Mouse (Mus musculus) cortical plate, adult 2 months (tissue): ENCODE data around the gene Recql. TPM values are rescaled to one million over a fixed set of nuclear protein-coding genes. Genes with fewer than 3 reads are reported as not detected.

Source experiments
- H3K27ac ChIP-seq: fragments of 200-500 bp; 2 replicates; pipeline ENCODE4 v1.5.1; 2012; ENCODE audit warnings: low read length, control low read depth, inconsistent platforms; ENCODE audit not compliant: insufficient read depth
- H3K4me1 ChIP-seq: fragments of 200-500 bp; 2 replicates; pipeline ENCODE4 v1.6.1; 2011; ENCODE audit warnings: low read length; ENCODE audit not compliant: control insufficient read depth, insufficient read depth
- H3K4me3 ChIP-seq: fragments of 200-500 bp; 2 replicates; pipeline ENCODE4 v1.5.1; 2011; ENCODE audit warnings: mild to moderate bottlenecking, low read length, control low read depth; ENCODE audit not compliant: insufficient read depth
- CTCF ChIP-seq: fragments of 200-500 bp; IDR thresholded peaks from 2 replicates; pipeline ENCODE4 v1.5.1; 2011; ENCODE audit warnings: mild to moderate bottlenecking, control low read depth, low read length; ENCODE audit not compliant: insufficient read depth; ENCODE audit errors: extremely low read depth
- POLR2A ChIP-seq: fragments of 200-500 bp; IDR thresholded peaks from 2 replicates; pipeline ENCODE4 v1.6.1; 2011; ENCODE audit warnings: mild to moderate bottlenecking, low read length, control low read depth; ENCODE audit not compliant: insufficient read depth; ENCODE audit errors: extremely low read depth
- polyA plus RNA-seq: library from polyadenylated mRNA; depleted of rRNA; stranded (reverse); fragments of >200 nt; gene quantifications from 2 replicates; pipeline ENCODE4 v1.2.3, GENCODE M21; 2012; rRNA removed

Recql gene
- polyA plus RNA-seq: 13.0 and 15.3 TPM in 2 replicates

- TF ChIP-seq POLR2A (peak; percentile 28; the same call in 1 of the 2 replicates), CTCF (no peak)
- H3K4me3 ChIP-seq: peak within 1 kb of the TSS; percentile 89
- H3K4me1 ChIP-seq: peaks cover 1% of the 10 kb centered on the region; the same call in 1 of the 2 replicates
- no peak within 1 kb of the TSS for H3K27ac ChIP-seq
Measured at GRCm38 (mm10) chr6:142387011-142387754, at the start of gene Recql, which contains the start of gene Golt1b. Gene Recql, minus strand, starts transcription at chr6:142387087. Gene Golt1b, plus strand, starts transcription at chr6:142387221.

- TF ChIP-seq POLR2A (no peak), CTCF (no peak)
- H3K4me3 ChIP-seq: no peak overlapping the region
- no peak overlapping the region for H3K27ac ChIP-seq
- H3K4me1 ChIP-seq: no peaks in the 10 kb centered on the region
Measured at GRCm38 (mm10) chr6:142429072-142429471, 42.2 kb upstream of the Recql start.

GRCm38 (mm10) chr6:142424976-142425375 lies 38.1 kb upstream of the Recql start:
- TF ChIP-seq CTCF: no peak
- no peak for TF ChIP-seq POLR2A
- Histone ChIP-seq H3K4me1 (no peaks in the 10 kb centered on the region), H3K27ac (no peak overlapping the region), H3K4me3 (no peak overlapping the region)

- TF ChIP-seq CTCF (no peak), POLR2A (no peak)
- Histone ChIP-seq H3K27ac (no peak overlapping the region), H3K4me1 (no peaks in the 10 kb centered on the region), H3K4me3 (no peak overlapping the region)
Measured at GRCm38 (mm10) chr6:142414597-142414996, 27.7 kb upstream of the Recql start.

- no peak for TF ChIP-seq CTCF
- no peak for TF ChIP-seq POLR2A
- Histone ChIP-seq H3K4me1 (no peaks in the 10 kb centered on the region), H3K4me3 (no peak overlapping the region), H3K27ac (no peak overlapping the region)
Measured at GRCm38 (mm10) chr6:142413845-142414244, 27.0 kb upstream of the Recql start.

GRCm38 (mm10) chr6:142412906-142413491 lies 26.1 kb upstream of the Recql start, which contains the start of gene Spx:
Gene Spx, plus strand, starts transcription at chr6:142413441.
- no peak for TF ChIP-seq CTCF
- TF ChIP-seq POLR2A: no peak
- H3K4me1 ChIP-seq: no peaks in the 10 kb centered on the region
- no peak within 1 kb of the TSS for H3K4me3 ChIP-seq
- no peak within 1 kb of the TSS for H3K27ac ChIP-seq

GRCm38 (mm10) chr6:142411140-142411539 lies 24.3 kb upstream of the Recql start:
- Histone ChIP-seq H3K4me1 (no peaks in the 10 kb centered on the region), H3K4me3 (no peak overlapping the region), H3K27ac (no peak overlapping the region)
- TF ChIP-seq POLR2A: no peak
- TF ChIP-seq CTCF: no peak

- TF ChIP-seq POLR2A (no peak), CTCF (no peak)
- no peaks in the 10 kb centered on the region for H3K4me1 ChIP-seq
Measured at GRCm38 (mm10) chr6:142395756-142396155, 8.9 kb upstream of the Recql start.

GRCm38 (mm10) chr6:142394669-142395068 lies 7.8 kb upstream of the Recql start:
- TF ChIP-seq POLR2A (no peak), CTCF (no peak)
- Histone ChIP-seq H3K4me1 (no peaks in the 10 kb centered on the region; the same call in 1 of the 2 replicates), H3K27ac (no peak overlapping the region), H3K4me3 (no peak overlapping the region)

More at GRCm38 (mm10) chr6:142395756-142396155, 8.9 kb upstream of the Recql start:
- no peak overlapping the region for H3K4me3 ChIP-seq
- H3K27ac ChIP-seq: no peak overlapping the region

GRCm38 (mm10) chr6:142392312-142392711 lies 5.4 kb upstream of the Recql start:
- TF ChIP-seq CTCF: no peak
- TF ChIP-seq POLR2A: no peak
- Histone ChIP-seq H3K27ac (no peak overlapping the region), H3K4me3 (no peak overlapping the region), H3K4me1 (peaks cover 1% of the 10 kb centered on the region; the same call in 1 of the 2 replicates)
